Mouse (Mus musculus) hindbrain, embryonic 16.5 days (tissue): ENCODE measurements at regions not wholly inside any gene's neighbourhood (a gene's known extent, or its start where the extent isn't known, plus 50 kb on each side); places are given as distances from the start of the nearest gene placed in this dataset.

ENCODE experiments used
- ATAC-seq: fragments of 200-750 bp; cut with Nextera tagmentation; 2 replicates; pipeline ENCODE4 v1.8.0; 2017; ENCODE audit warnings: moderate TSS enrichment, moderate library complexity
- H3K27ac ChIP-seq: fragments of 300-500 bp; sonication (generic); 2 replicates; pipeline ENCODE4 v1.5.1; 2014; ENCODE audit warnings: low read depth, mild to moderate bottlenecking, control low read depth, low read length, moderate library complexity
- H3K27me3 ChIP-seq: fragments of 300-500 bp; sonication (generic); replicated peaks from 2 replicates; pipeline ENCODE4 v1.6.1; 2014; ENCODE audit warnings: low read length; ENCODE audit not compliant: control insufficient read depth, insufficient read depth
- H3K36me3 ChIP-seq: fragments of 300-500 bp; sonication (generic); 2 replicates; pipeline ENCODE4 v1.6.1; 2014; ENCODE audit warnings: mild to moderate bottlenecking, low read length, moderate library complexity, mixed read lengths; ENCODE audit not compliant: control insufficient read depth, insufficient read depth
- H3K4me1 ChIP-seq: fragments of 300-500 bp; sonication (generic); 2 replicates; pipeline ENCODE4 v1.6.1; 2014; ENCODE audit warnings: low read depth, low read length; ENCODE audit not compliant: control insufficient read depth, insufficient read depth
- H3K4me2 ChIP-seq: fragments of 300-500 bp; sonication (generic); 2 replicates; pipeline ENCODE4 v1.6.1; 2014; ENCODE audit warnings: mild to moderate bottlenecking, low read length, control low read depth, moderate library complexity
- H3K4me3 ChIP-seq: fragments of 300-500 bp; sonication (generic); 2 replicates; pipeline ENCODE4 v1.5.1; 2014; ENCODE audit warnings: mild to moderate bottlenecking, low read length, control low read depth, moderate library complexity
- H3K9ac ChIP-seq: fragments of 300-500 bp; sonication (generic); 2 replicates; pipeline ENCODE4 v1.6.1; 2014; ENCODE audit warnings: low read depth, mild to moderate bottlenecking, control low read depth, low read length, moderate library complexity
- H3K9me3 ChIP-seq: fragments of 300-500 bp; sonication (generic); 2 replicates; pipeline ENCODE4 v1.6.1; 2014; ENCODE audit warnings: mild to moderate bottlenecking, low read length, moderate library complexity; ENCODE audit not compliant: control insufficient read depth
- WGBS: fragments of 180-500 bp; shearing (Covaris S2); extraction: QIAGEN DNeasy Blood & Tissue Kit; methylation state at CpG from one replicate; pipeline ENCODE4 v1.1.7; 2014; 5-methylcytosine and 5-hydroxymethylcytosine counted together

GRCm38 (mm10) chr5:51397528-51397927, 170.0 kb downstream of the Ppargc1a start:
- H3K9me3 ChIP-seq, result no peaks in the 10 kb centered on the region
- H3K27me3 ChIP-seq, result no peaks in the 10 kb centered on the region
- no peak overlapping the region for H3K27ac ChIP-seq
- ATAC-seq, result no peak
- no peaks in the 10 kb centered on the region for H3K4me1 ChIP-seq
- H3K4me3 ChIP-seq, result no peak overlapping the region
- 68% methylated on average over 5 of the region's 5 CpGs for WGBS
- no peak overlapping the region for H3K4me2 ChIP-seq
- H3K36me3 ChIP-seq, result no peaks in the 10 kb centered on the region
- H3K9ac ChIP-seq, result no peak overlapping the region

- Histone ChIP-seq H3K9me3 (no peaks in the 10 kb centered on the region), H3K4me1 (no peaks in the 10 kb centered on the region), H3K27me3 (no peaks in the 10 kb centered on the region), H3K4me2 (no peak overlapping the region), H3K9ac (no peak overlapping the region), H3K36me3 (no peaks in the 10 kb centered on the region), H3K27ac (no peak overlapping the region), H3K4me3 (no peak overlapping the region)
- WGBS, result 82% methylated on average over 8 of the region's 8 CpGs
- no peak for ATAC-seq
Measured at GRCm38 (mm10) chr5:51391319-51391718, 176.2 kb downstream of the Ppargc1a start.

- no peaks in the 10 kb centered on the region for H3K27me3 ChIP-seq
- H3K4me2 ChIP-seq, result no peak overlapping the region
- no peak overlapping the region for H3K9ac ChIP-seq
- ATAC-seq, result no peak
- 57% methylated on average over 2 of the region's 2 CpGs for WGBS
- H3K36me3 ChIP-seq, result no peaks in the 10 kb centered on the region
- no peaks in the 10 kb centered on the region for H3K4me1 ChIP-seq
- H3K27ac ChIP-seq, result no peak overlapping the region
- H3K4me3 ChIP-seq, result no peak overlapping the region
- no peaks in the 10 kb centered on the region for H3K9me3 ChIP-seq
Measured at GRCm38 (mm10) chr5:51387751-51388150, 179.8 kb downstream of the Ppargc1a start.

GRCm38 (mm10) chr5:51386409-51386808, 181.1 kb downstream of the Ppargc1a start:
- Histone ChIP-seq H3K4me1 (no peaks in the 10 kb centered on the region), H3K9ac (no peak overlapping the region), H3K27me3 (no peaks in the 10 kb centered on the region), H3K36me3 (no peaks in the 10 kb centered on the region), H3K27ac (no peak overlapping the region), H3K9me3 (no peaks in the 10 kb centered on the region), H3K4me2 (no peak overlapping the region), H3K4me3 (no peak overlapping the region)
- ATAC-seq, result no peak
- 73% methylated on average over 3 of the region's 3 CpGs for WGBS

- Histone ChIP-seq H3K9ac (no peak overlapping the region), H3K9me3 (no peaks in the 10 kb centered on the region), H3K27me3 (no peaks in the 10 kb centered on the region), H3K27ac (no peak overlapping the region), H3K4me2 (no peak overlapping the region), H3K4me3 (no peak overlapping the region), H3K36me3 (no peaks in the 10 kb centered on the region), H3K4me1 (no peaks in the 10 kb centered on the region)
- no peak for ATAC-seq
- WGBS, result 92% methylated on average over 6 of the region's 6 CpGs
Measured at GRCm38 (mm10) chr5:51384278-51384677, 183.2 kb downstream of the Ppargc1a start.

GRCm38 (mm10) chr5:51359101-51359500, 208.4 kb downstream of the Ppargc1a start:
- H3K4me2 ChIP-seq, result no peak overlapping the region
- no peaks in the 10 kb centered on the region for H3K4me1 ChIP-seq
- H3K4me3 ChIP-seq, result no peak overlapping the region
- no peaks in the 10 kb centered on the region for H3K36me3 ChIP-seq
- no peaks in the 10 kb centered on the region for H3K9me3 ChIP-seq
- no peaks in the 10 kb centered on the region for H3K27me3 ChIP-seq
- H3K9ac ChIP-seq, result no peak overlapping the region
- no peak for ATAC-seq
- 100% methylated on average over 1 of the region's 1 CpGs for WGBS
- H3K27ac ChIP-seq, result no peak overlapping the region

GRCm38 (mm10) chr5:51348256-51348655, 219.3 kb downstream of the Ppargc1a start:
- Histone ChIP-seq H3K9ac (no peak overlapping the region), H3K4me1 (no peaks in the 10 kb centered on the region), H3K27me3 (no peaks in the 10 kb centered on the region), H3K36me3 (no peaks in the 10 kb centered on the region), H3K4me2 (no peak overlapping the region), H3K4me3 (no peak overlapping the region), H3K9me3 (no peaks in the 10 kb centered on the region), H3K27ac (no peak overlapping the region)
- 59% methylated on average over 2 of the region's 2 CpGs for WGBS
- no peak for ATAC-seq

- no peak for ATAC-seq
- 89% methylated on average over 3 of the region's 3 CpGs for WGBS
- no peaks in the 10 kb centered on the region for H3K9me3 ChIP-seq
Measured at GRCm38 (mm10) chr5:51329142-51329541, 238.4 kb downstream of the Ppargc1a start.

GRCm38 (mm10) chr5:51289191-51289590, 278.3 kb downstream of the Ppargc1a start:
- WGBS, result 71% methylated on average over 1 of the region's 1 CpGs
- ATAC-seq, result no peak
- H3K4me1 ChIP-seq, result no peaks in the 10 kb centered on the region

More at GRCm38 (mm10) chr5:51329142-51329541, 238.4 kb downstream of the Ppargc1a start:
- no peak overlapping the region for H3K4me3 ChIP-seq
- H3K27me3 ChIP-seq, result no peaks in the 10 kb centered on the region
- no peaks in the 10 kb centered on the region for H3K36me3 ChIP-seq
- H3K27ac ChIP-seq, result no peak overlapping the region
- H3K9ac ChIP-seq, result no peak overlapping the region
- H3K4me1 ChIP-seq, result no peaks in the 10 kb centered on the region
- no peak overlapping the region for H3K4me2 ChIP-seq

GRCm38 (mm10) chr5:51288234-51288633, 279.3 kb downstream of the Ppargc1a start:
- Histone ChIP-seq H3K9ac (no peak overlapping the region), H3K4me1 (no peaks in the 10 kb centered on the region), H3K27me3 (no peaks in the 10 kb centered on the region), H3K36me3 (no peaks in the 10 kb centered on the region), H3K4me3 (no peak overlapping the region), H3K27ac (no peak overlapping the region), H3K9me3 (no peaks in the 10 kb centered on the region), H3K4me2 (no peak overlapping the region)
- ATAC-seq, result no peak
- WGBS, result 69% methylated on average over 2 of the region's 2 CpGs

More at GRCm38 (mm10) chr5:51289191-51289590, 278.3 kb downstream of the Ppargc1a start:
- H3K4me2 ChIP-seq, result no peak overlapping the region
- no peaks in the 10 kb centered on the region for H3K9me3 ChIP-seq
- H3K27me3 ChIP-seq, result no peaks in the 10 kb centered on the region
- H3K36me3 ChIP-seq, result no peaks in the 10 kb centered on the region
- no peak overlapping the region for H3K4me3 ChIP-seq
- H3K27ac ChIP-seq, result no peak overlapping the region
- no peak overlapping the region for H3K9ac ChIP-seq
